Mouse (Mus musculus): Measurements from ENCODE around the gene Cic.
A peak's percentile ranks its signal among the peaks of the same experiment; 100 is the strongest.

Cic gene

GRCm38 (mm10) chr7:25282731-25283211, 15.3 kb downstream of the Cic start:
- no peak for DNase-seq (ENCODE audit: low spot score in 2 of 2)

GRCm38 (mm10) chr7:25283637-25284036, 16.1 kb downstream of the Cic start:
- DNase-seq (ENCODE audit: low spot score in 2 of 2), result no peak

- no peak for DNase-seq (ENCODE audit: low spot score in 2 of 2)
Measured at GRCm38 (mm10) chr7:25284171-25284570, 16.7 kb downstream of the Cic start.

- no peak for DNase-seq (ENCODE audit: low spot score in 2 of 2)
Measured at GRCm38 (mm10) chr7:25284766-25285165, 17.3 kb downstream of the Cic start.

GRCm38 (mm10) chr7:25285511-25286238, 18.2 kb downstream of the Cic start:
- no peak for DNase-seq (ENCODE audit: low spot score in 2 of 2)

- no peak for DNase-seq (ENCODE audit: low spot score in 2 of 2)
Measured at GRCm38 (mm10) chr7:25286989-25287388, 19.5 kb downstream of the Cic start.

GRCm38 (mm10) chr7:25288011-25288410, 20.5 kb downstream of the Cic start:
- no peak for DNase-seq (ENCODE audit: low spot score in 2 of 2)

- no peak for DNase-seq (ENCODE audit: low spot score in 2 of 2)
Measured at GRCm38 (mm10) chr7:25288721-25289120, 21.2 kb downstream of the Cic start.

GRCm38 (mm10) chr7:25289925-25290324, 22.4 kb downstream of the Cic start:
- DNase-seq (ENCODE audit: low spot score in 2 of 2), result no peak

- DNase-seq (ENCODE audit: low spot score in 2 of 2), result no peak
Measured at GRCm38 (mm10) chr7:25290463-25290862, 23.0 kb downstream of the Cic start.

- no peak for DNase-seq (ENCODE audit: low spot score in 2 of 2)
Measured at GRCm38 (mm10) chr7:25290911-25291310, 23.4 kb downstream of the Cic start.

- DNase-seq (ENCODE audit: low spot score in 2 of 2), result no peak
Measured at GRCm38 (mm10) chr7:25292107-25292506, 24.6 kb downstream of the Cic start.

- no peak for DNase-seq (ENCODE audit: low spot score in 2 of 2)
Measured at GRCm38 (mm10) chr7:25293191-25293739, 25.8 kb downstream of the Cic start.

GRCm38 (mm10) chr7:25294495-25294894, 27.0 kb downstream of the Cic start:
- DNase-seq (ENCODE audit: low spot score in 2 of 2), result no peak

- DNase-seq (ENCODE audit: low spot score in 2 of 2), result no peak
Measured at GRCm38 (mm10) chr7:25294960-25295722, 27.6 kb downstream of the Cic start.

GRCm38 (mm10) chr7:25296945-25297453, 29.5 kb downstream of the Cic start:
- DNase-seq (ENCODE audit: low spot score in 2 of 2), result no peak

- DNase-seq (ENCODE audit: low spot score in 2 of 2), result peak; percentile 61 to 67
Measured at GRCm38 (mm10) chr7:25297454-25298325, 30.2 kb downstream of the Cic start, which contains the start of gene Pafah1b3. Gene Pafah1b3, minus strand, starts transcription at chr7:25297986.

- no peak for DNase-seq (ENCODE audit: low spot score in 2 of 2)
Measured at GRCm38 (mm10) chr7:25301063-25301462, 33.6 kb downstream of the Cic start, which contains the start of gene Prr19. Gene Prr19, plus strand, starts transcription at chr7:25301411.

- no peak for DNase-seq (ENCODE audit: low spot score in 2 of 2)
Measured at GRCm38 (mm10) chr7:25303003-25303684, 35.6 kb downstream of the Cic start.

- no peak for DNase-seq (ENCODE audit: low spot score in 2 of 2)
Measured at GRCm38 (mm10) chr7:25303685-25304006, 36.1 kb downstream of the Cic start.

GRCm38 (mm10) chr7:25305481-25305880, 38.0 kb downstream of the Cic start:
- DNase-seq (ENCODE audit: low spot score in 2 of 2), result no peak
